9 mouse cellular contexts compared by ENCODE assay signal in genomic region chr1:161463388-161464085, GRCm38 (mm10). TPM values are rescaled to one million over a fixed set of nuclear protein-coding genes. Genes with fewer than 3 reads are reported as not detected.
DNase-seq lines count a peak whose midpoint lies in the region; ATAC-seq and TF ChIP-seq lines count a peak whose summit lies in the region.
"Had no signal": no experiment of that assay in that cellular context is flagged by ENCODE, and none has a peak within 500 bp of the region (broad histone marks: within the 10 kb centered on the region; RNA-seq: fewer than 3 reads in every experiment).

No protein-coding gene starts in this region.

- no peak for TF ChIP-seq POLR2A in kidney, adult 2 months (IDR thresholded peaks at IDR 0.05; ENCODE audit: low read depth, low read length)

- H3K4me1 ChIP-seq in embryonic facial prominence, embryonic 10.5 days: peaks cover 19% of the 10 kb centered on the region
- no peaks in the 10 kb centered on the region for H3K4me1 ChIP-seq in kidney, adult 2 months (ENCODE audit: control insufficient read depth, insufficient read depth, low read length)
- peaks cover 17% of the 10 kb centered on the region for H3K4me1 ChIP-seq in lung, embryonic 16.5 days (replicated peaks; ENCODE audit: control insufficient read depth, insufficient read depth, low read length)

- ATAC-seq in lung, embryonic 16.5 days (ENCODE audit: low read depth): peak; percentile 89

- no peaks in the 10 kb centered on the region for H3K9me3 ChIP-seq in embryonic facial prominence, embryonic 10.5 days
- no peaks in the 10 kb centered on the region for H3K9me3 ChIP-seq in lung, embryonic 16.5 days (ENCODE audit: control insufficient read depth, low read length)

- no peak overlapping the region for H3K9ac ChIP-seq in lung, embryonic 16.5 days (ENCODE audit: low read length)

- H3K27me3 ChIP-seq in embryonic facial prominence, embryonic 10.5 days (replicated peaks; ENCODE audit: low read depth, poor library complexity, severe bottlenecking): no peaks in the 10 kb centered on the region
- H3K27me3 ChIP-seq in kidney, adult 2 months (replicated peaks; ENCODE audit: control insufficient read depth, insufficient read depth, low read length): no peaks in the 10 kb centered on the region
- no peaks in the 10 kb centered on the region for H3K27me3 ChIP-seq in lung, embryonic 16.5 days (ENCODE audit: control insufficient read depth, insufficient read depth, low read depth, low read length)

- peak overlapping the region; percentile 5; the same call in 1 of the 2 replicates for H3K27ac ChIP-seq in left cerebral cortex, adult 2 months
- 0 out of 2 replicates have a peak overlapping the region, but pooled peaks have one; percentile 5 for H3K27ac ChIP-seq in embryonic facial prominence, embryonic 10.5 days (replicated peaks)
- H3K27ac ChIP-seq in kidney, adult 2 months (ENCODE audit: insufficient read depth, low read depth, low read length): no peak overlapping the region
- H3K27ac ChIP-seq in lung, embryonic 16.5 days (ENCODE audit: low read length): peak overlapping the region; percentile 56

- WGBS in embryonic facial prominence, embryonic 10.5 days: 67% methylated on average over 2 of the region's 2 CpGs
- 52% methylated on average over 2 of the region's 2 CpGs for WGBS in kidney, adult 2 months
- 36% methylated on average over 2 of the region's 2 CpGs for WGBS in lung, embryonic 16.5 days

- TF ChIP-seq CTCF in left cerebral cortex, adult 2 months (IDR thresholded peaks at IDR 0.05): no peak
- no peak for TF ChIP-seq CTCF in kidney, adult 2 months (conservative IDR thresholded peaks at IDR 0.05; ENCODE audit: insufficient read depth, insufficient read length, low read depth, low read length)

- no peak overlapping the region for H3K4me2 ChIP-seq in lung, embryonic 16.5 days (ENCODE audit: low read depth, low read length)

- intact Hi-C loops in left cerebral cortex, adult 2 months (cut with DNase I): no loop called here
- intact Hi-C loops in left cerebral cortex, postnatal 4 days (cut with DNase I): no loop called here

- no peak overlapping the region for H3K4me3 ChIP-seq in left cerebral cortex, adult 2 months
- H3K4me3 ChIP-seq in embryonic facial prominence, embryonic 10.5 days: no peak overlapping the region
- H3K4me3 ChIP-seq in kidney, adult 2 months (ENCODE audit: insufficient read depth, low read depth, low read length): no peak overlapping the region
- no peak overlapping the region for H3K4me3 ChIP-seq in lung, embryonic 16.5 days (ENCODE audit: low read length)

- no peak for DNase-seq in left cerebral cortex, adult 2 months (ENCODE audit: extremely low spot score in 1 of 2, low spot score in 2 of 2)
- no peak for DNase-seq in left cerebral cortex, postnatal 4 days
- peak; percentile 25 for DNase-seq in embryonic facial prominence, embryonic 10.5 days (ENCODE audit: low spot score)
- DNase-seq in kidney, adult 2 months: peak; percentile 43
- no peak for DNase-seq in testis, postnatal 14 days (ENCODE audit: low spot score)
- DNase-seq in ovary, postnatal 14 days (ENCODE audit: low spot score): no peak
- DNase-seq in thymus, postnatal 36 days: no peak

- no peaks in the 10 kb centered on the region for H3K36me3 ChIP-seq in embryonic facial prominence, embryonic 10.5 days (replicated peaks)
- H3K36me3 ChIP-seq in kidney, adult 2 months (ENCODE audit: control insufficient read depth, insufficient read depth, low read length): no peaks in the 10 kb centered on the region
- H3K36me3 ChIP-seq in lung, embryonic 16.5 days (ENCODE audit: control insufficient read depth, insufficient read depth, low read length): no peaks in the 10 kb centered on the region

RNA-seq across cellular contexts. Expression of gene Tnfsf18, which starts 30.9 kb away (rescaled TPM):
- not detected for total RNA-seq in left cerebral cortex, adult 2 months (2021)
- not detected for total RNA-seq in left cerebral cortex, postnatal 4 days (2021)
- not detected in 2 replicates for polyA plus RNA-seq in embryonic facial prominence, embryonic 10.5 days (2016; fragmentation: Nextera tagmentation; extraction: Ambion mirVana)
- polyA plus RNA-seq in kidney, adult 2 months (2012; rRNA removed): 0.03 TPM in 1 of 2 replicates, not detected in the other
- polyA plus RNA-seq in lung, embryonic 16.5 days (2015; fragmentation: Nextera tagmentation; extraction: Ambion mirVana): 0.10 and 0.16 TPM in 2 replicates
- polyA plus RNA-seq: heart, postnatal 0 days had no signal

Comparison
In these comparisons a context has a peak if more than half of its experiments do, and no peak if none do; other contexts are left out.
1. DNase-seq: peak in embryonic facial prominence, embryonic 10.5 days (single experiment) and kidney, adult 2 months (single experiment); none in left cerebral cortex, adult 2 months (0 of 2), left cerebral cortex, postnatal 4 days (single experiment), testis, postnatal 14 days (single experiment), ovary, postnatal 14 days (single experiment) and thymus, postnatal 36 days (0 of 2).